In the genomic region with DNA sequence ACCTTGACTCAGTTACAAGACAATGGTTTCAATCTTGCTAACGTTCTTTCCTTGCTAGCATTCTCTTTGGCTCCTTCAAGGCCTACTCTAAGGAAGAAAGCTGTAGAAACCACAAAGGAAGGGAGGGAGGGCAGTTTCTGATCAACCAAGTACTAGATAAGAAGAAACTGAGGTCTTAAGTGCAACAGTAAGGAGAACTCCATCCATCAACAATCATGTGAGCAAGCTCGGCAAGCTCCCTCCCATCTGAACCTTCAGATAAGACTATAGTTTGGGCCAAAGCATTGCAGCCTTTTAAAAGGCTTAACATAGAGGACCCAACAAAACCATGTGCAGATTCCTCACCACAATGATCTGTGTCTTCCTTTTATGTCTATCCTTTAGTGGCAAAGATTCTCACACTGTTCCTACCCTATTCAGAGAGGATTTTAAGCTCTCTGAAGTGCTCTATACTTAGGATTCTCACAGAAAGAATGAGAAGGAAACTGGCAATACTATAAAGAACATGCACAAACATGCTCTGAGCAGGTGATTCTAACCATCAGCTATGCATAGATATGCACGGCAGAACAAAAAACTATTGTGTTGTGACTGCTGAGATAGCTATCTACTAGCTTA, we compare ENCODE assay signal across 18 mouse cellular contexts. TPM values are rescaled to one million over a fixed set of nuclear protein-coding genes. Genes with fewer than 3 reads are reported as not detected.
DNase-seq lines count a peak whose midpoint lies in the region; ATAC-seq and TF ChIP-seq lines count a peak whose summit lies in the region.
"Had no signal": no experiment of that assay in that cellular context is flagged by ENCODE, and none has a peak within 500 bp of the region (broad histone marks: within the 10 kb centered on the region; RNA-seq: fewer than 3 reads in every experiment).

No protein-coding gene starts in this region.

- H3K9ac ChIP-seq in stomach, embryonic 15.5 days: no peak overlapping the region
- no peak overlapping the region for H3K9ac ChIP-seq in stomach, postnatal 0 days (ENCODE audit: low read length)
- peak overlapping the region; percentile 24 for H3K9ac ChIP-seq in liver, embryonic 14.5 days (replicated peaks)
- H3K9ac ChIP-seq: forebrain, embryonic 15.5 days; limb, embryonic 13.5 days; midbrain, embryonic 12.5 days had no signal

- no peak overlapping the region for H3K4me3 ChIP-seq in stomach, embryonic 15.5 days (replicated peaks)
- H3K4me3 ChIP-seq in stomach, postnatal 0 days (ENCODE audit: low read depth, low read length): no peak overlapping the region
- no peak overlapping the region for H3K4me3 ChIP-seq in liver, embryonic 14.5 days (ENCODE audit: insufficient read depth in 1 of 2, low read depth in 2 of 2, low read length in 2 of 2)
- H3K4me3 ChIP-seq: forebrain, embryonic 15.5 days; limb, embryonic 13.5 days; midbrain, embryonic 12.5 days had no signal

- H3K27me3 ChIP-seq in stomach, embryonic 15.5 days (replicated peaks): no peaks in the 10 kb centered on the region
- H3K27me3 ChIP-seq in stomach, postnatal 0 days (ENCODE audit: control insufficient read depth, insufficient read depth, low read length): no peaks in the 10 kb centered on the region
- H3K27me3 ChIP-seq in liver, embryonic 14.5 days (ENCODE audit: control insufficient read depth, insufficient read depth, low read length): no peaks in the 10 kb centered on the region
- H3K27me3 ChIP-seq: forebrain, embryonic 15.5 days; limb, embryonic 13.5 days; midbrain, embryonic 12.5 days had no signal

- H3K9me3 ChIP-seq in stomach, embryonic 15.5 days: no peaks in the 10 kb centered on the region
- H3K9me3 ChIP-seq in stomach, postnatal 0 days (ENCODE audit: control insufficient read depth, low read length): no peaks in the 10 kb centered on the region
- H3K9me3 ChIP-seq in liver, embryonic 14.5 days (ENCODE audit: control insufficient read depth, low read length): no peaks in the 10 kb centered on the region
- H3K9me3 ChIP-seq: forebrain, embryonic 15.5 days; limb, embryonic 13.5 days; midbrain, embryonic 12.5 days had no signal

- no peak for TF ChIP-seq CTCF in stomach, postnatal 0 days (IDR thresholded peaks at IDR 0.05; ENCODE audit: low read depth)
- no peak for TF ChIP-seq CTCF in liver, embryonic 14.5 days (IDR thresholded peaks at IDR 0.05; ENCODE audit: low read depth)

- no peaks in the 10 kb centered on the region for H3K4me1 ChIP-seq in stomach, embryonic 15.5 days
- H3K4me1 ChIP-seq in stomach, postnatal 0 days (replicated peaks; ENCODE audit: control insufficient read depth, insufficient read depth): no peaks in the 10 kb centered on the region; the same call in 1 of the 2 replicates
- peaks cover 21 to 25% of the 10 kb centered on the region in 2 experiments for H3K4me1 ChIP-seq in liver, embryonic 14.5 days (replicated peaks; ENCODE audit: control insufficient read depth in 2 of 2, insufficient read depth in 2 of 2, low read length in 1 of 2)
- H3K4me1 ChIP-seq: midbrain, embryonic 12.5 days had no signal

- TF ChIP-seq EP300 in stomach, postnatal 0 days (optimal IDR thresholded peaks at IDR 0.05): no peak
- peak; percentile 33; the same call in 1 of the 2 replicates for TF ChIP-seq EP300 in liver, embryonic 14.5 days (IDR thresholded peaks at IDR 0.05; ENCODE audit: low read depth)

- no peak for DNase-seq in stomach, postnatal 0 days (ENCODE audit: low spot score)
- peak; percentile 51 for DNase-seq in c-Kit-positive CD71-positive TER-119-positive erythroid progenitor cells, embryonic 14.5 days (ENCODE audit: low spot score)
- peak in 1 of 3 experiments; percentile 49 for DNase-seq in liver, embryonic 14.5 days (ENCODE audit: low read depth in 3 of 3, low spot score in 3 of 3)
- DNase-seq in urinary bladder, postnatal 25 days (ENCODE audit: low spot score): no peak
- DNase-seq in lung, postnatal 10 days: no peak
- DNase-seq in gastrocnemius, postnatal 25 days: no peak
- DNase-seq: adrenal gland, postnatal 25 days; gastrocnemius, postnatal 36 days; heart, postnatal 4 days; kidney, adult 18-20 months; kidney, postnatal 4 days; lung, postnatal 14 days; right cerebral cortex, postnatal 25 days; thymus, postnatal 25 days had no signal

- H3K4me2 ChIP-seq in stomach, embryonic 15.5 days: no peak overlapping the region
- no peak overlapping the region for H3K4me2 ChIP-seq in stomach, postnatal 0 days (replicated peaks; ENCODE audit: low read depth)
- peak overlapping the region; percentile 53 for H3K4me2 ChIP-seq in liver, embryonic 14.5 days (ENCODE audit: low read depth)
- H3K4me2 ChIP-seq: forebrain, embryonic 15.5 days; limb, embryonic 13.5 days; midbrain, embryonic 12.5 days had no signal

- ATAC-seq in stomach, embryonic 15.5 days (ENCODE audit: insufficient read depth, low FRiP score, low read depth): no peak
- no peak for ATAC-seq in stomach, postnatal 0 days (ENCODE audit: low FRiP score, low TSS enrichment)
- peak; percentile 81 for ATAC-seq in liver, embryonic 14.5 days (ENCODE audit: insufficient read depth)
- ATAC-seq: forebrain, embryonic 15.5 days had no signal

- H3K27ac ChIP-seq in stomach, embryonic 15.5 days: peak overlapping the region; percentile 9; the same call in 1 of the 2 replicates
- no peak overlapping the region for H3K27ac ChIP-seq in stomach, postnatal 0 days (replicated peaks)
- peak overlapping the region; percentile 45 for H3K27ac ChIP-seq in liver, embryonic 14.5 days
- H3K27ac ChIP-seq: forebrain, embryonic 15.5 days; limb, embryonic 13.5 days; midbrain, embryonic 12.5 days had no signal

- WGBS in stomach, embryonic 15.5 days: 70% methylated on average over 3 of the region's 3 CpGs
- 48% methylated on average over 3 of the region's 3 CpGs for WGBS in stomach, postnatal 0 days
- 14% methylated on average over 3 of the region's 3 CpGs for WGBS in liver, embryonic 14.5 days (ENCODE audit: insufficient replicate concordance)

- H3K36me3 ChIP-seq in stomach, embryonic 15.5 days: no peaks in the 10 kb centered on the region
- H3K36me3 ChIP-seq in stomach, postnatal 0 days (ENCODE audit: control insufficient read depth, insufficient read depth, low read length): no peaks in the 10 kb centered on the region
- H3K36me3 ChIP-seq in liver, embryonic 14.5 days (replicated peaks; ENCODE audit: control insufficient read depth, insufficient read depth, low read depth): no peaks in the 10 kb centered on the region
- H3K36me3 ChIP-seq: forebrain, embryonic 15.5 days; limb, embryonic 13.5 days; midbrain, embryonic 12.5 days had no signal

RNA-seq across cellular contexts. Expression of gene Pou2f1, which starts 16.6 kb away (rescaled TPM):
- 9.9 and 12.0 TPM in 2 replicates for polyA plus RNA-seq in stomach, embryonic 15.5 days (2015; fragmentation: Nextera tagmentation; extraction: Ambion mirVana)
- polyA plus RNA-seq in stomach, postnatal 0 days (2015; fragmentation: Nextera tagmentation; extraction: Ambion mirVana): 4.9 TPM in 2 replicates
- polyA plus RNA-seq in liver, embryonic 14.5 days (2012; rRNA removed): 1.6 and 1.9 TPM in 2 replicates
- 3.9 and 4.2 TPM in 2 replicates for polyA plus RNA-seq in liver, embryonic 14.5 days (2014; fragmentation: Nextera tagmentation; extraction: Ambion mirVana)
- 1 to 10 TPM; 4.8 to 6.3 TPM for total RNA-seq in gastrocnemius, postnatal 25 days (2021)
